Mouse (Mus musculus): Measurements from ENCODE around the gene Cpa5.

The Cpa5 gene

GRCm38 (mm10) chr6:30679567-30679966 is 68.8 kb downstream of the Cpa5 start:
- no peak for DNase-seq (ENCODE audit: low read depth, low spot score)

GRCm38 (mm10) chr6:30680442-30680841 is 69.6 kb downstream of the Cpa5 start:
- DNase-seq (ENCODE audit: low read depth, low spot score) = no peak

Data from R1 (cell line).